Mouse (Mus musculus) lung, postnatal 0 days (tissue): ENCODE measurements around the gene Sipa1l1. TPM values are rescaled to one million over a fixed set of nuclear protein-coding genes. Genes with fewer than 3 reads are reported as not detected.

Experiments used
- ATAC-seq: fragments of 200-750 bp; cut with Nextera tagmentation; 2 replicates; pipeline ENCODE4 v1.8.0; 2017; ENCODE audit warnings: moderate library complexity
- DNase-seq: peaks from one replicate; pipeline ENCODE4 v3.0.0-alpha.2; 2016; ENCODE audit warnings: low spot score
- H3K27ac ChIP-seq: fragments of 300-500 bp; sonication (generic); 2 replicates; pipeline ENCODE4 v1.5.1; 2014; ENCODE audit warnings: antibody characterized with exemption, mild to moderate bottlenecking, low read length, mixed read lengths
- H3K27me3 ChIP-seq: fragments of 300-500 bp; sonication (generic); replicated peaks from 2 replicates; pipeline ENCODE4 v1.6.1; 2014; ENCODE audit warnings: low read length, mixed read lengths; ENCODE audit not compliant: insufficient read depth
- H3K36me3 ChIP-seq: fragments of 300-500 bp; sonication (generic); 2 replicates; pipeline ENCODE4 v1.6.1; 2014; ENCODE audit warnings: low read length, mixed read lengths; ENCODE audit not compliant: insufficient read depth
- H3K4me1 ChIP-seq: fragments of 300-500 bp; sonication (generic); 2 replicates; pipeline ENCODE4 v1.6.1; 2014; ENCODE audit warnings: antibody characterized with exemption, low read depth, low read length, mixed read lengths; ENCODE audit not compliant: insufficient read depth
- H3K4me2 ChIP-seq: fragments of 300-500 bp; sonication (generic); replicated peaks from 2 replicates; pipeline ENCODE4 v1.6.1; 2014; ENCODE audit warnings: low read depth, mild to moderate bottlenecking, low read length, moderate library complexity, mixed read lengths
- H3K4me3 ChIP-seq: fragments of 300-500 bp; sonication (generic); 2 replicates; pipeline ENCODE4 v1.5.1; 2014; ENCODE audit warnings: low read depth, low read length
- H3K9ac ChIP-seq: fragments of 300-500 bp; sonication (generic); replicated peaks from 2 replicates; pipeline ENCODE4 v1.6.1; 2014; ENCODE audit warnings: low read depth, mild to moderate bottlenecking
- H3K9me3 ChIP-seq: fragments of 300-500 bp; sonication (generic); 2 replicates; pipeline ENCODE4 v1.6.1; 2016; ENCODE audit warnings: low read length, mixed read lengths
- CTCF ChIP-seq: IDR thresholded peaks from 2 replicates; pipeline ENCODE4 v1.5.1; 2016; ENCODE audit warnings: antibody characterized with exemption, mild to moderate bottlenecking
- EP300 ChIP-seq: IDR thresholded peaks from 2 replicates; pipeline ENCODE4 v1.6.1; 2016; ENCODE audit warnings: antibody characterized with exemption, mild to moderate bottlenecking, control low read depth
- WGBS: fragments of 180-500 bp; shearing (Covaris S2); extraction: QIAGEN DNeasy Blood & Tissue Kit; methylation state at CpG from one replicate; pipeline ENCODE4 v1.1.7; 2014; 5-methylcytosine and 5-hydroxymethylcytosine counted together
- polyA plus RNA-seq: library from polyadenylated mRNA; unstranded; fragments of >200 nt; fragmentation: Nextera tagmentation; extraction: Ambion mirVana; gene quantifications from 2 replicates; pipeline ENCODE4 v1.2.1, GENCODE M21; 2015

Gene Sipa1l1
- polyA plus RNA-seq, 1 experiment from 2014 or later, result 10.2 TPM

GRCm38 (mm10) chr12:82341181-82341580 lies 172.1 kb downstream of the Sipa1l1 start:
- H3K4me1 ChIP-seq, result no peaks in the 10 kb centered on the region
- H3K9me3 ChIP-seq, result no peaks in the 10 kb centered on the region
- ATAC-seq, result no peak
- H3K36me3 ChIP-seq, result no peaks in the 10 kb centered on the region
- no peak for TF ChIP-seq CTCF
- no peak for TF ChIP-seq EP300
- WGBS, result 91% methylated on average over 8 of the region's 8 CpGs
- H3K4me3 ChIP-seq, result no peak overlapping the region
- H3K27me3 ChIP-seq, result no peaks in the 10 kb centered on the region
- H3K27ac ChIP-seq, result no peak overlapping the region
- DNase-seq, result no peak
- H3K4me2 ChIP-seq, result no peak overlapping the region
- H3K9ac ChIP-seq, result no peak overlapping the region

- no peak for DNase-seq
- no peak for ATAC-seq
- Histone ChIP-seq H3K36me3 (no peaks in the 10 kb centered on the region), H3K27ac (no peak overlapping the region), H3K4me2 (no peak overlapping the region), H3K27me3 (no peaks in the 10 kb centered on the region), H3K4me3 (no peak overlapping the region), H3K4me1 (no peaks in the 10 kb centered on the region), H3K9me3 (no peaks in the 10 kb centered on the region), H3K9ac (no peak overlapping the region)
- TF ChIP-seq CTCF (no peak), EP300 (no peak)
- WGBS, result 96% methylated on average over 9 of the region's 9 CpGs
These were observed 172.6 kb downstream of the Sipa1l1 start for GRCm38 (mm10) chr12:82341696-82342095.

- Histone ChIP-seq H3K9me3 (no peaks in the 10 kb centered on the region), H3K9ac (no peak overlapping the region), H3K4me1 (no peaks in the 10 kb centered on the region; the same call in 1 of the 2 replicates), H3K4me3 (no peak overlapping the region), H3K36me3 (no peaks in the 10 kb centered on the region), H3K27ac (no peak overlapping the region), H3K27me3 (no peaks in the 10 kb centered on the region), H3K4me2 (no peak overlapping the region)
- DNase-seq (no peak), ATAC-seq (no peak)
- WGBS, result 92% methylated on average over 4 of the region's 11 CpGs
- no peak for TF ChIP-seq CTCF
These were observed 181.0 kb downstream of the Sipa1l1 start for GRCm38 (mm10) chr12:82350082-82350481.

- Histone ChIP-seq H3K9me3 (no peaks in the 10 kb centered on the region), H3K27me3 (no peaks in the 10 kb centered on the region), H3K4me2 (no peak overlapping the region), H3K27ac (peak overlapping the region; percentile 20; the same call in 1 of the 2 replicates), H3K4me3 (no peak overlapping the region), H3K36me3 (no peaks in the 10 kb centered on the region), H3K9ac (no peak overlapping the region), H3K4me1 (no peaks in the 10 kb centered on the region; the same call in 1 of the 2 replicates)
- ATAC-seq, result peak; percentile 53
- peak; percentile 58 for DNase-seq
- TF ChIP-seq CTCF (no peak), EP300 (no peak)
- 48% methylated on average over 6 of the region's 6 CpGs for WGBS
These were observed 181.8 kb downstream of the Sipa1l1 start for GRCm38 (mm10) chr12:82350891-82351290.

GRCm38 (mm10) chr12:82353660-82354059 lies 184.5 kb downstream of the Sipa1l1 start:
- no peak overlapping the region for H3K27ac ChIP-seq
- ATAC-seq (no peak), DNase-seq (no peak)
- H3K4me2 ChIP-seq, result no peak overlapping the region
- TF ChIP-seq CTCF (no peak), EP300 (no peak)
- no peaks in the 10 kb centered on the region; the same call in 1 of the 2 replicates for H3K4me1 ChIP-seq
- no peaks in the 10 kb centered on the region for H3K27me3 ChIP-seq
- H3K4me3 ChIP-seq, result no peak overlapping the region
- no peaks in the 10 kb centered on the region for H3K9me3 ChIP-seq
- 55% methylated on average over 2 of the region's 2 CpGs for WGBS
- H3K36me3 ChIP-seq, result no peaks in the 10 kb centered on the region
- H3K9ac ChIP-seq, result no peak overlapping the region

GRCm38 (mm10) chr12:82355419-82356149 lies 186.5 kb downstream of the Sipa1l1 start:
- TF ChIP-seq CTCF (no peak), EP300 (no peak)
- Histone ChIP-seq H3K27ac (no peak overlapping the region), H3K9ac (no peak overlapping the region), H3K4me1 (no peaks in the 10 kb centered on the region; the same call in 1 of the 2 replicates), H3K4me3 (no peak overlapping the region), H3K9me3 (no peaks in the 10 kb centered on the region), H3K4me2 (no peak overlapping the region), H3K36me3 (no peaks in the 10 kb centered on the region), H3K27me3 (no peaks in the 10 kb centered on the region)
- DNase-seq, result peak; percentile 39
- no peak for ATAC-seq
- 72% methylated on average over 10 of the region's 10 CpGs for WGBS
